Mouse (Mus musculus): ENCODE data around the gene Git2. TPM values are rescaled to one million over a fixed set of nuclear protein-coding genes. Genes with fewer than 3 reads are reported as not detected.

The Git2 gene
- total and polyA plus RNA-seq, 2 experiments from 2014 or later: 33.8 to 41.8 TPM

DNA sequence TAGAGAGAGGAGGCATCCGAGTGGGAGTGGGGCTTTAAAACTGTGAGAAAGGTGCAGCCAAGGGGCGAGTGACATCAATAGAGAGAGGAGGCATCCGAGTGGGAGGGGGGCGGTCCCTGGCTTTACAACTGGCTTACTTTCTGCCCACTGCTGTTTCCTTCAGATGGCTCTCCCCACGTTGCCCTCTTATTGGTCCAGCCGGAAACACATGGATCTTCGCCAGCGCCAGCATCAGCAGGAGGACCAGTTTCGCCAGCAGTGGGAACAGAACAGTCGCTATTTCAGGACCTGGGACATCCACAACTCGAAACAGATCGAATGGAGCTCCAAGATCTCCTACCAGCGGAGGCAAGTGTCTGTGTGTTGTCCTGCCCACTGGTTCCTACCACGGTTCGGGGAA lies 66.8 kb downstream of the Git2 start:
- H3K9me3 ChIP-seq (ENCODE audit: low read length): no peaks in the 10 kb centered on the region
- 55% methylated on average over 15 of the region's 15 CpGs for WGBS
- no peaks in the 10 kb centered on the region for H3K4me1 ChIP-seq (ENCODE audit: insufficient read depth, low read length)
- no peak for ATAC-seq (ENCODE audit: low FRiP score)
- no peak overlapping the region for H3K27ac ChIP-seq (ENCODE audit: low read depth, low read length)
- peak overlapping the region; percentile 76 for H3K4me2 ChIP-seq (ENCODE audit: low read depth, low read length, poor library complexity, severe bottlenecking)
- no peak for TF ChIP-seq CTCF (IDR thresholded peaks at IDR 0.05)
- DNase-seq (ENCODE audit: low spot score): no peak
- H3K27me3 ChIP-seq (ENCODE audit: insufficient read depth, low read length): no peaks in the 10 kb centered on the region
- peaks cover 21% of the 10 kb centered on the region for H3K36me3 ChIP-seq (ENCODE audit: insufficient read depth, low read length)
- H3K9ac ChIP-seq (replicated peaks; ENCODE audit: low read length, poor library complexity, severe bottlenecking): 0 out of 2 replicates have a peak overlapping the region, but pooled peaks have one; percentile 64
- peak overlapping the region; percentile 74 for H3K4me3 ChIP-seq (ENCODE audit: low read depth, low read length)

DNA sequence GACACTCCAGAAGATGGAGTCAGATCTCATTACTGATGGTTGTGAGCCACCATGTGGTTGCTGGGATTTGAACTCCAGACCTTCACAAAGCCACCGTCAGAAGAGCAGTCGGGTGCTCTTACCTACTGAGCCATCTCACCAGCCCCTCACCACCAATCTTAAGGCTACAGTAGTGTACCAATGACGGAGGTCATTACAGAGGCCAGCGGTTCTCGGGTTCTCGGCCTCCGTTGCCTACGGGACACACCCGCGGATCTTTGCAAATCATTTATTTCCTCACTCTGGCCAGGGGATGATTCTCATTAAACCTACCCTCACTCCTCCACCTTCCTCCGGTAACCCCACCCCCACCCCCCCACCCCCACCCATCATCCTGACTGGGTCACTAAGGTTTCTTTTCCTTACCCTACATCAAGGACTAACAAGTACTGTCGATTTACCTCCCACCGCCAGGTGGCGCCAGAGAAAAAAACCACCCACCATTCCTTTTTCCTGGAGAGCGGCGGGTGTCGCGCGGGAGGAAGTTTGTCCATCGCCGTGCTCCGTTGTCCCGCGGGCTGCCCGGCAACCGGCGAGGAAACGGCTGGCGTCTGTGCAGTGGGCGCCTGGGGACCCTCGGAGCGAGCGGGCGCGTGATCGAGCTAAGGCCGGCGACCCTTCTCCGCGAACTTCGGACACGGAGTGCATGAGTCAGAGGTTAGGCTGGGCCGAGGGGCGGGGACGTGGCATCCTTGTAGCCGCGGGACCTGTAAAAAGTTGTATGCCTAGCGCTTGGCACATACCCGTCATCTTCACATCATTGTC lies 67.8 kb downstream of the Git2 start, which contains the start of gene Tchp:
Gene Tchp (plus strand): TSS at position 496 of the 804 bp plus-strand sequence.
- Histone ChIP-seq H3K9ac (replicated peaks; ENCODE audit: low read length, poor library complexity, severe bottlenecking) (peak within 1 kb of the TSS; percentile 64), H3K27me3 (ENCODE audit: insufficient read depth, low read length) (no peaks in the 10 kb centered on the region), H3K9me3 (ENCODE audit: low read length) (no peaks in the 10 kb centered on the region), H3K4me1 (ENCODE audit: insufficient read depth, low read length) (no peaks in the 10 kb centered on the region), H3K4me2 (ENCODE audit: low read depth, low read length, poor library complexity, severe bottlenecking) (peak within 1 kb of the TSS; percentile 76), H3K27ac (ENCODE audit: low read depth, low read length) (no peak within 1 kb of the TSS), H3K4me3 (ENCODE audit: low read depth, low read length) (peak within 1 kb of the TSS; percentile 74), H3K36me3 (ENCODE audit: insufficient read depth, low read length) (peaks cover 15% of the 10 kb centered on the region; the same call in 1 of the 2 replicates)
- WGBS: 4% methylated on average over 48 of the region's 49 CpGs
- ATAC-seq (ENCODE audit: low FRiP score) (peak; percentile 78), DNase-seq (ENCODE audit: low spot score) (peak; percentile 96)
- TF ChIP-seq CTCF (IDR thresholded peaks at IDR 0.05): peak; percentile 92

DNA sequence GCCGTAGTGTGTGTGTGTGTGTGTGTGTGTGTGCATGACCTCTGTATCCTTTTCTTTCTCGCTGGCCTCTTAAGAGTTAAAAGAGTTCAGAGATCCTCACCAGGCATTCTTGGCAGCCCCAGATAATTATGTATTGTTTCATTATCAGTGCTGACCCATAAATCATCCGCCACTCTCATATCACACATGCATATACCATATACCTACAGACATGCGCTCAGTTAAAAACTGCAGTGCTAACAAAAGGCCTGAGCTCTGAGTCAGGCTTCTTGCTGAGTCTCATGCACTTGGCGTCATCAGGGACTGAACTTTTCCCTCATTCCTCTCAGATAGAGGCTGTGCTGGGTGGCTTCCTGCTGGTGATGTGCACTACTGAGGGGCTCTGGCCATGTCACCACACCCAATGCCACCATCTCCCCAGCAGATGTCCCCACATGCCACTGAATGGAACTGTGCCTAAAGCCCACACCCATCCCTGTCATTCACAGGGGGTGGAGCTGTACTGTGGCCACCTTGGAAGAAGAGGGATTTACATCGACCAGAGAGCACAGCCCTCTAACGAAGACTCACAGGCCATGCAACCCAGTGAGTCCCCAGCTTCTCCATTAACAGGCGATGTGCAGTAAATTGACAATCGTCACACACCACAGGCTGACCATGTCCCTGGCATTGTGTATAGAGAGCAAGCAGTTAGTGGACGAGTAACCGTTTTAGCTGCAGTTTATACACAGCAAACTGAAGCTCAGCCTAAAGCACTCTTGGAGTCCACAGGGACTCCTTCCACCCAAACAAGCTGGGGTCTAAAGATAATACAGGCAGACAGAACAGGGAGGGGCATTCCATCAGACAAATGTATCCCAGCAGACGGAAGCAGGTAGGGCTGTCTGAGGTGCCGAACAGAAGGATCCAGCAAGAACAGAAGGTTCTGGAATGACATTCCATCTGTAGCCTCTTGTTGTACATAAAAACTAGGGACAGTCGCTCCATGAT lies 72.6 kb downstream of the Git2 start:
- DNase-seq (ENCODE audit: low spot score): peak; percentile 64
- Histone ChIP-seq H3K9ac (replicated peaks; ENCODE audit: low read length, poor library complexity, severe bottlenecking) (no peak overlapping the region), H3K4me1 (ENCODE audit: insufficient read depth, low read length) (no peaks in the 10 kb centered on the region), H3K4me2 (ENCODE audit: low read depth, low read length, poor library complexity, severe bottlenecking) (no peak overlapping the region), H3K27ac (ENCODE audit: low read depth, low read length) (no peak overlapping the region), H3K27me3 (ENCODE audit: insufficient read depth, low read length) (no peaks in the 10 kb centered on the region), H3K36me3 (ENCODE audit: insufficient read depth, low read length) (no peaks in the 10 kb centered on the region), H3K4me3 (ENCODE audit: low read depth, low read length) (no peak overlapping the region), H3K9me3 (ENCODE audit: low read length) (no peaks in the 10 kb centered on the region)
- TF ChIP-seq CTCF (IDR thresholded peaks at IDR 0.05): peak; percentile 63
- no peak for ATAC-seq (ENCODE audit: low FRiP score)
- WGBS: 67% methylated on average over 14 of the region's 14 CpGs

DNA sequence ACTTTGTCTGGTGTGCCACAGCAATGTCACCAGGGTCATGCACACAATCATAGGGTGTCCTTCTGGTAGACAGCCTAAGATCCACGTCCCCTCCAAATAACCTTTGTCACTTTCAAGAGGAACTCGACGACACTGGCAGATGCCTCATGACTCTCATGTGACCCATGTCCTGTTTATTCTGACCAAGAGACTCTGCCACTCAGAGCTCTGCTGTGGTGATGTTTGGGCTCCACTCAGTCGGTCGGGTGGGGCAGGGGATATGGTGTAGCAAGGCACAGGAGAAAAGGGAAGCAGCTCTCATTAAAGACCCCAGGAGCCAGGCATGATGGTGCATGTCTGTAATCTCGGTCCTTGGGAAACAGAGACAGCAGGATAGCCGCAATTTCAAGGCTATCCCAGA lies 76.3 kb downstream of the Git2 start:
- Histone ChIP-seq H3K36me3 (ENCODE audit: insufficient read depth, low read length) (no peaks in the 10 kb centered on the region), H3K4me1 (ENCODE audit: insufficient read depth, low read length) (no peaks in the 10 kb centered on the region), H3K4me3 (ENCODE audit: low read depth, low read length) (no peak overlapping the region), H3K9ac (replicated peaks; ENCODE audit: low read length, poor library complexity, severe bottlenecking) (no peak overlapping the region), H3K4me2 (ENCODE audit: low read depth, low read length, poor library complexity, severe bottlenecking) (no peak overlapping the region), H3K27me3 (ENCODE audit: insufficient read depth, low read length) (no peaks in the 10 kb centered on the region), H3K27ac (ENCODE audit: low read depth, low read length) (no peak overlapping the region), H3K9me3 (ENCODE audit: low read length) (no peaks in the 10 kb centered on the region)
- ATAC-seq (ENCODE audit: low FRiP score): no peak
- TF ChIP-seq CTCF (IDR thresholded peaks at IDR 0.05): no peak
- DNase-seq (ENCODE audit: low spot score): no peak
- 63% methylated on average over 7 of the region's 7 CpGs for WGBS

DNA sequence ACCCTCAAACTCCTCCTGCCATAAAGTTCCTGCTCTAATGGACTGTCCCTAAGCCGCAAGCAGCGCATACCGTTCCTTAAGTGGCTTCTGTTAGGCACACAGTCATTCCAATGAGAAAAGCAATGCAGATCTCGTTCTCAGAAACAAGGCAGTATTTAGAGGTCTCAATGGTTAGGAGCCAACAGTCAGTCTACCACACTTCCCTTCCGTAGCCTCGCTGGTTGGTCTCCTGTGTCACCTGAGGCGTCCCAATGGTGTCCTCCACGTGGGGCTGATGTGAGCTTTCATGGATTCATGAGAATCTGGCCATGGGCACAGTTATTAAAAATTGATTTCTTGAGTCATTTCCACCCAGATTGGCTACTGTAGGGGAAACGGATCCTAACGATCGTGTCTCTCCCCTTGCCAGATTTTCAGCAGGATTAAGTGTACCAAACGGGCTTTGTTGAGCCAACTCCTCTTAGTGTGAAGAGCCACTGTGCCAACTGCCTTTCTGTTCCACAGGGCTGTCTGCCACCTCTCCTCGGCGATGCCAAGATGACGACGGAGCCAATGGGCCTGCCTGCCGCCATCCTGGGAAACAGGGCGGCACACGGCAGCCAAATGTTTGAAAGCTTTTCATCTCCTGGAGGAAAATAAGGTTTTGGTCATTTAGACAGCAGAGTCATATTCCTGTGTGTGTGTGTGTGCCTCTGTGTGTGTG lies 77.1 kb downstream of the Git2 start:
- 0 out of 2 replicates have a peak, but pooled peaks have one; percentile 58 for ATAC-seq (ENCODE audit: low FRiP score)
- Histone ChIP-seq H3K4me1 (ENCODE audit: insufficient read depth, low read length) (no peaks in the 10 kb centered on the region), H3K9me3 (ENCODE audit: low read length) (no peaks in the 10 kb centered on the region), H3K4me3 (ENCODE audit: low read depth, low read length) (no peak overlapping the region), H3K4me2 (ENCODE audit: low read depth, low read length, poor library complexity, severe bottlenecking) (no peak overlapping the region), H3K27me3 (ENCODE audit: insufficient read depth, low read length) (no peaks in the 10 kb centered on the region), H3K9ac (replicated peaks; ENCODE audit: low read length, poor library complexity, severe bottlenecking) (no peak overlapping the region), H3K27ac (ENCODE audit: low read depth, low read length) (no peak overlapping the region), H3K36me3 (ENCODE audit: insufficient read depth, low read length) (no peaks in the 10 kb centered on the region)
- 74% methylated on average over 19 of the region's 19 CpGs for WGBS
- peak; percentile 87 for DNase-seq (ENCODE audit: low spot score)
- no peak for TF ChIP-seq CTCF (IDR thresholded peaks at IDR 0.05)

All from midbrain, postnatal 0 days (tissue).